Mouse (Mus musculus): ENCODE results near the gene Sirt4.
A peak's percentile ranks its signal among the peaks of the same experiment; 100 is the strongest.
"Not testable (repeated sequence)": the region's sequence is repeated elsewhere in the genome, so short reads cannot be mapped to it uniquely, and the experiment has no call there.

Sirt4 gene

GRCm38 (mm10) chr5:115516081-115516907, 31.8 kb upstream of the Sirt4 start:
- DNase-seq (ENCODE audit: extremely low read depth, insufficient read length, low spot score), result no peak

DNA sequence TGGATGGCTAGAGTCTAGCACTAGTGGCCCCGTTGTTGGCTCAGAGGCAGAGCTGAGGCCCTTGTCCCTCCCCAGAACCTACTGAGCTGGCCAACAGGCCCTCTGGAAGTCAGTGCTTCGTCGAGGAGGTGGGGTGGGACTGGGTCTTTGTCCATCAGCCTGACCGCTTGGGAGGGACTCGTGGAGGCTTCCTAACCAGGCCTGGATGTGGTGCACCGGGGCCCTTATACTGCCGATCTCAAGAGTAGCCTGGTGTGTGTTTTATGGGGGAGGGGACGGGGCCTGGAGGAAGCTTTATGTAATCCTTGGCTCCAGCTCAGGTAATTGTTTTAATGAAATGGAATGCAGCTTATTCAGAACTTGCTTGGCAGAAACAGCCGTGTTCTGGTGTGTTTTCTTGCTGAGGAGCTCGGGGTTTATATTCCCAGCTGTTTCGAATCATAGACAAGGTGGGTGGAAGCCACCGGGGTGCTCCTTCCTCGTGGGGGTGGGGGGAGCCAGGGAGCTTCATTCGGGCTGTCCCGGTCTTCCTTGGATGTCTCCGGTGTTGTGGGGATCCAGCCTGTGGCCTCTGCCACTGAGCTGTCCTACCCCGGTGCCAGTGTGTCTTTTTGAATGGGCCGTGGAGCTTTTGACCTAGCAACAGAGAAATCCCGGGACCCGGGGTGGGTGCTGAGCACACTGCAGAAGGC, 30.5 kb upstream of the Sirt4 start:
- peak; percentile 63 for DNase-seq (ENCODE audit: extremely low read depth, insufficient read length, low spot score)

- DNase-seq (ENCODE audit: extremely low read depth, insufficient read length, low spot score), result no peak
These were observed 29.8 kb upstream of the Sirt4 start for GRCm38 (mm10) chr5:115514346-115514745.

GRCm38 (mm10) chr5:115513721-115514120, 29.2 kb upstream of the Sirt4 start:
- DNase-seq (ENCODE audit: extremely low read depth, insufficient read length, low spot score), result no peak

GRCm38 (mm10) chr5:115513246-115513645, 28.7 kb upstream of the Sirt4 start:
- no peak for DNase-seq (ENCODE audit: extremely low read depth, insufficient read length, low spot score)

GRCm38 (mm10) chr5:115512375-115512774, 27.9 kb upstream of the Sirt4 start:
- no peak for DNase-seq (ENCODE audit: extremely low read depth, insufficient read length, low spot score)

GRCm38 (mm10) chr5:115509790-115510689, 25.5 kb upstream of the Sirt4 start:
- DNase-seq (ENCODE audit: extremely low read depth, insufficient read length, low spot score), result no peak

GRCm38 (mm10) chr5:115509321-115509761, 24.8 kb upstream of the Sirt4 start:
- DNase-seq (ENCODE audit: extremely low read depth, insufficient read length, low spot score), result no peak

- DNase-seq (ENCODE audit: extremely low read depth, insufficient read length, low spot score), result peak; percentile 50
These were observed 24.3 kb upstream of the Sirt4 start for GRCm38 (mm10) chr5:115508859-115509147.

DNA sequence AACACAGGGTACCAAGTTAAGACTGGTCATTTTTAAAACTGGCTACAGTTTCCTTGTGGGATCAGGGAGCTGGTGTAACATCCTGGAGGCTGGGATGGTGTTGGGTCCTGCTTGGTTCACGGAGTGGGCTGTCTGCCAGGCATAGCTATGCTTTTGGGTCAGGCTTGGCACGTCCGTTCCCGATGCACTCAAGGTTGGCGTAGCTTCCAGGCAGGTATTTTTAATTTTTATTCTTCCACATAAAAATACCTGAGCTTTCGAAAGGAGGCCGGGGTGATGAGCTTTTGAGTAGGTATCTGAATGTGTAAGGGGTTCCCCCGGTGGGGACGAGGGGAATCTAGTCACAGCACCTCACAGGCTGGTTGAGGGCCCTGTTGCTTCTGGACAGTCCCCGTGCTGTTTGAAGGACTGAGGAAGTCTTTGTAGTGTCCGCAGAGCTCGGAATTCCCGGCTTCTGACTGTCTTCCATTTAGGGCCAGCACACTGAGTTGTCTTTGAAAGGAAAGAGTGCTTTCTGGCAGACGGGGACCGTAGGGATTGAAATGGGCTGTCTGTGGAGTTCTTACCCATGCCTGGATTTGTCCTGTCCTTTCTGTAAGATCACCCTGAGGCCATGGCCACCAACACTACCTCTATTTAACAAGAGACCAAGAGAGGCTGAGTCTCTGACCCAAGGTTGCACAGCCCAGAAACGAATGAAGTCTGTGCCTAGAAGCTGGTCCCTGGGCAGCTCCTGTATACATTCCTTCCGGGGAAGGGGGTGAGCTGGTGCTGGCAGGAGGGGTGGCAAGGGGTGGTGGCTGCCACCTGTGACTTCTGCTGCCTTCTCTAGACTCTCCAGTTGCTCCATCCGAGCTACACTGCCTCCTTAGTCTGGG, 23.7 kb upstream of the Sirt4 start:
- DNase-seq (ENCODE audit: extremely low read depth, insufficient read length, low spot score), result no peak

- DNase-seq (ENCODE audit: extremely low read depth, insufficient read length, low spot score), result no peak
These were observed 22.9 kb upstream of the Sirt4 start for GRCm38 (mm10) chr5:115507267-115507980.

- DNase-seq (ENCODE audit: extremely low read depth, insufficient read length, low spot score), result peak; percentile 84
These were observed 22.1 kb upstream of the Sirt4 start, which contains the start of gene Pxn for GRCm38 (mm10) chr5:115506454-115507201. Gene Pxn, plus strand, starts transcription at chr5:115506676.

DNA sequence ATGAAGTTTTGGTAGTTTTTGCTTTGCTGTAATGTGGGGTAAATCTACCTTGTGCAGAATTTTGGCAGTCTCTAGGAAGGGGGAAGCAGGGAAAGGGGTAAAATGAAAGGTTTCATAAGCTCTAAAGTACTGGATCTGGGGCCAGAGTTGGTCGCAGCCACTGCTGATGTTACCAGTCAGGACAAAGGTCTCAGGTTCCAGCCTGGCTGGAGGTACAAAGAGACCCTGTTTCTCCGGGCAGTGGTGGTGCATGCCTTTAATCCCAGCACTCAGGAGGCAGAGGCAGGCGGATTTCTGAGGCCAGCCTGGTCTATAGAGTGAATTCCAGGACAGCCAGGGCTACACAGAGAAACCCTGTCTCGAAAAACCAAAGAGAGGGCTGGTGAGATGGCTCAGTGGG, 21.1 kb upstream of the Sirt4 start:
- not testable (repeated sequence) for DNase-seq (ENCODE audit: extremely low read depth, insufficient read length, low spot score)

GRCm38 (mm10) chr5:115503035-115503434, 18.5 kb upstream of the Sirt4 start:
- DNase-seq (ENCODE audit: extremely low read depth, insufficient read length, low spot score), result no peak

DNA sequence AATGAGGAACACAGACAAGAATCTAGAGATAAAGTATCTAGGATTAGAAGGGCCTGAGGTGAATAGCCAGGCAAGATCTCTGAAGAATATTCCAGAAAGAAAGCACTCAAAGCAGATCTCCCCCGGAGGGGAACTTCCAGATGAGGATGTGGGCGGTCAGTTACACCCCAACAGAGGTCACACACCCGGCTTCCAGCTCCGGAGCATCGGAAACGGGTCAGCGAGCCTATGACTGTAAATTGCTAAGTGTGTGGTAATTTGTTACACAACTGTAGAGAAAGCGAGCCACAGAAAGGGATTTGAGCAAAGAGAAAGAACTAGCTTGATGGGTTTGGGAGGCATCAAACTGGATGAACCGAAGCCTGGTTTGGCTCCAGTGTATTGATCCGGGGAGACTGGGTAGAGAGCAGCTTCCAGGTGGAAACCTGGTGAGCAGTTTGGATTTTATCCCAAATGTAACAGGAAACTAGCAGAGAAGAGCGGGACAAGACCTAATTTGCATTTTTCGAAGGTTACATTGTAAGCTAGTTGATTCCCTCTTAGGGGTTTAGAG, 15.9 kb upstream of the Sirt4 start:
- DNase-seq (ENCODE audit: extremely low read depth, insufficient read length, low spot score), result no peak

DNA sequence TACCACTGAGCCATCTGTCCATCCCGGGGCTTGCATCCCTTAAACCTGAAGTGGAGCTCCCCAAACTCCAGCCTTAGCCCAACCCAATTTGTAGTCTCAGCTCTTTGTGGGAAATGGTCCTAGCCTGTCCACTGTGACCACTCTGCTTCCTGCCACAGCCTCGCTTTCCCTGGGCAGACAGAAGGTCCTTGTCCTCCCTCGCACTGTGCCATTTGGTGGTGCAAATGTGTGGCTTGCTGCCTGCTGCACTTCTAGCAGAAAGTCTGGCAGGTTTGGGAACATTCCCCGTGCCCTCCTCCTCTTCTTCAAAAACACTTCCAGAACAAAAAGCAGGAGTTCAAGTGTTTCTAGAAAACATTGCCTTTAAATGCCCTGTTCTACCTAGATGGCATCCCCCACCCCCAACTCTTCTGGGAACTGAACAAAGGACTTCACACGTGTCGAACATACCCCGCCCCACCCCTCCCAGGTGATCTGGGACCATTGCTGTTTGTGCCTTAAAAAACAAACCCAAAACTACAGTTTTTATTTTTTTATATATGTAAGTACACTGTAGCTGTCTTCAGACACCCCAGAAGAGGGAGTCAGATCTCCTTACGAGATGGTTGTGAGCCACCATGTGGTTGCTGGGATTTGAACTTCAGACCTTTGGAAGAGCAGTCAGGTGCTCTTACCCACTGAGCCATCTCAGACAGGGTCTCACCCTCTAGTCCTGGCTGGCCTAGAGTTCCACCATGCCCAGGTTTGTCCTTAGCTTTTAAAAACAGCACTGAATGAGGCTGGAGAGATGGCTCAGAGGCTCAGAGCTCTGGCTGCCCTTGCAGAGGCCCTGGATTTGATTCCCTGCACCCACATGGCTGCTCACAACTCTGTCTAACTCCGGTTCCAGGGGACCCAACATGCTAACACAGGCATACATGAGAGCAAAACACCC, 14.0 kb upstream of the Sirt4 start:
- DNase-seq (ENCODE audit: extremely low read depth, insufficient read length, low spot score), result no peak

DNA sequence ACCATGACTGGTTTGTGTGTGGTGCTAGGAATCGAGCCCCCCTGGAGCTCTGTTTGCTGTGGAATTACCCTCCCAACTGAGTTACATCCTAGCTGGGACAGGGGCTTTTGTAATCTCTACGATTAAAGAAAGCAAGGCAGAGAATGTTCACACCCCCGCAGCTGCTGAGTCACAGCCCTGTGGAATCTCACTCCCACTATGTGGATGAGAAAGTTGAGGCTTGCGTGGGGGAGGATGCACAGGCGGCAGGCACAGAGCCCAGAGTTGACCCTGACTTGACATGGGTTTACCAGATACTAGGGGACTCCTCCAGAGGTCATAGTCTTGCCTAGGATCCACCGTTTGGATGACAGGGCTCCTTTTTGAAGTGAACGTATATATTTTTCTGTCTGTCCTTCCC, 12.5 kb upstream of the Sirt4 start:
- DNase-seq (ENCODE audit: extremely low read depth, insufficient read length, low spot score), result no peak
